Mouse (Mus musculus) left cerebral cortex, postnatal 36 days (tissue): Measurements from ENCODE around the gene Teddm1b. TPM values are rescaled to one million over a fixed set of nuclear protein-coding genes. Genes with fewer than 3 reads are reported as not detected.
"Not testable (repeated sequence)": the region's sequence is repeated elsewhere in the genome, so short reads cannot be mapped to it uniquely, and the experiment has no call there.

ENCODE experiments used
- DNase-seq, 2 experiments: peaks; one replicate each; pipeline ENCODE4 v3.0.0; 2021 to 2022; ENCODE audit warnings: low spot score in 2 of 2, mixed read lengths in 1 of 2
- intact Hi-C: fragments of 180-260 bp; cut with DNase I; formaldehyde crosslinking; loops from one replicate; pipeline ENCODE4 v1.15.1; 2025
- total RNA-seq, 2 experiments: library from RNA; stranded (reverse); gene quantifications; 2 replicates each; pipeline ENCODE4 v1.2.3; 2021

The Teddm1b gene
- not detected for total RNA-seq

- DNase-seq = no peak
- intact Hi-C loops = no loop called here
Measured at GRCm38 (mm10) chr1:153874045-153874444, at the start of gene Teddm1b. TSS of gene Teddm1b (plus strand) at chr1:153874345.

GRCm38 (mm10) chr1:153830746-153831145 lies 43.4 kb upstream of the Teddm1b start:
- DNase-seq = no peak
- intact Hi-C loops = no loop called here

GRCm38 (mm10) chr1:153836036-153836435 lies 38.1 kb upstream of the Teddm1b start:
- intact Hi-C loops = no loop called here
- no peak for DNase-seq

- DNase-seq = peak; percentile 9 to 23
Measured at GRCm38 (mm10) chr1:153842121-153842740, 31.9 kb upstream of the Teddm1b start.

GRCm38 (mm10) chr1:153844042-153844441 lies 30.1 kb upstream of the Teddm1b start, which contains the start of gene Rgsl1:
TSS of gene Rgsl1 (minus strand) at chr1:153844142.
- intact Hi-C loops = no loop called here
- no peak for DNase-seq

More at GRCm38 (mm10) chr1:153842121-153842740, 31.9 kb upstream of the Teddm1b start:
- intact Hi-C loops = no loop called here

- intact Hi-C loops = loop anchor here (5.0 kb wide), 1 partner anchor 99 kb away; the partner anchor contains the start of gene Rnasel
- no peak for DNase-seq
Measured at GRCm38 (mm10) chr1:153846420-153846819, 27.7 kb upstream of the Teddm1b start.

GRCm38 (mm10) chr1:153846867-153847266 lies 27.3 kb upstream of the Teddm1b start:
- no peak for DNase-seq
- intact Hi-C loops = loop anchor here (5.0 kb wide), 1 partner anchor 100 kb away; the partner anchor contains the start of gene Rnasel

- not testable (repeated sequence) for DNase-seq
Measured at GRCm38 (mm10) chr1:153852696-153853095, 21.4 kb upstream of the Teddm1b start.

GRCm38 (mm10) chr1:153855946-153856345 lies 18.2 kb upstream of the Teddm1b start:
- intact Hi-C loops = no loop called here

More at GRCm38 (mm10) chr1:153852696-153853095, 21.4 kb upstream of the Teddm1b start:
- intact Hi-C loops = not testable (repeated sequence)

GRCm38 (mm10) chr1:153880391-153880790 lies 6.2 kb downstream of the Teddm1b start:
- not testable (repeated sequence) for DNase-seq

More at GRCm38 (mm10) chr1:153855946-153856345, 18.2 kb upstream of the Teddm1b start:
- no peak for DNase-seq

GRCm38 (mm10) chr1:153886024-153886633 lies 12.0 kb downstream of the Teddm1b start:
- DNase-seq = no peak
- intact Hi-C loops = no loop called here

More at GRCm38 (mm10) chr1:153880391-153880790, 6.2 kb downstream of the Teddm1b start:
- intact Hi-C loops = not testable (repeated sequence)

- no peak for DNase-seq
- intact Hi-C loops = no loop called here
Measured at GRCm38 (mm10) chr1:153890121-153890520, 16.0 kb downstream of the Teddm1b start.

- intact Hi-C loops = no loop called here
- DNase-seq = no peak
Measured at GRCm38 (mm10) chr1:153891442-153891841, 17.3 kb downstream of the Teddm1b start, which contains the start of gene Teddm1a. TSS of gene Teddm1a (plus strand) at chr1:153891742.

- no peak for DNase-seq
- intact Hi-C loops = no loop called here
Measured at GRCm38 (mm10) chr1:153893746-153894145, 19.6 kb downstream of the Teddm1b start.

GRCm38 (mm10) chr1:153894201-153894893 lies 20.2 kb downstream of the Teddm1b start:
- intact Hi-C loops = no loop called here
- no peak for DNase-seq

GRCm38 (mm10) chr1:153894979-153895378 lies 20.8 kb downstream of the Teddm1b start:
- intact Hi-C loops = loop anchor here (1.0 to 5.0 kb wide), 2 partner anchors 286 to 832 kb away; no protein-coding TSS in a partner anchor
- DNase-seq = peak; percentile 69 to 80

- intact Hi-C loops = loop anchor here (1.0 to 5.0 kb wide), 2 partner anchors 221 to 830 kb away; no protein-coding TSS in a partner anchor
- no peak for DNase-seq
Measured at GRCm38 (mm10) chr1:153897196-153897595, 23.1 kb downstream of the Teddm1b start.

GRCm38 (mm10) chr1:153898989-153899730 lies 25.0 kb downstream of the Teddm1b start:
- intact Hi-C loops = loop anchor here (1.0 to 5.0 kb wide), 2 partner anchors 133 to 828 kb away; no protein-coding TSS in a partner anchor
- DNase-seq = no peak

- DNase-seq = peak; percentile 91 to 94
- intact Hi-C loops = loop anchor here (1.0 to 5.0 kb wide), 2 partner anchors 132 to 827 kb away; no protein-coding TSS in a partner anchor
Measured at GRCm38 (mm10) chr1:153899731-153900380, 25.7 kb downstream of the Teddm1b start, which contains the start of the genes Glul and Teddm2. TSS of gene Glul (plus strand) at chr1:153899944. TSS of gene Teddm2 (minus strand) at chr1:153900228.
